Mouse (Mus musculus): Measurements from ENCODE around the gene Maz.
A peak's percentile ranks its signal among the peaks of the same experiment; 100 is the strongest.

Gene Maz

DNA sequence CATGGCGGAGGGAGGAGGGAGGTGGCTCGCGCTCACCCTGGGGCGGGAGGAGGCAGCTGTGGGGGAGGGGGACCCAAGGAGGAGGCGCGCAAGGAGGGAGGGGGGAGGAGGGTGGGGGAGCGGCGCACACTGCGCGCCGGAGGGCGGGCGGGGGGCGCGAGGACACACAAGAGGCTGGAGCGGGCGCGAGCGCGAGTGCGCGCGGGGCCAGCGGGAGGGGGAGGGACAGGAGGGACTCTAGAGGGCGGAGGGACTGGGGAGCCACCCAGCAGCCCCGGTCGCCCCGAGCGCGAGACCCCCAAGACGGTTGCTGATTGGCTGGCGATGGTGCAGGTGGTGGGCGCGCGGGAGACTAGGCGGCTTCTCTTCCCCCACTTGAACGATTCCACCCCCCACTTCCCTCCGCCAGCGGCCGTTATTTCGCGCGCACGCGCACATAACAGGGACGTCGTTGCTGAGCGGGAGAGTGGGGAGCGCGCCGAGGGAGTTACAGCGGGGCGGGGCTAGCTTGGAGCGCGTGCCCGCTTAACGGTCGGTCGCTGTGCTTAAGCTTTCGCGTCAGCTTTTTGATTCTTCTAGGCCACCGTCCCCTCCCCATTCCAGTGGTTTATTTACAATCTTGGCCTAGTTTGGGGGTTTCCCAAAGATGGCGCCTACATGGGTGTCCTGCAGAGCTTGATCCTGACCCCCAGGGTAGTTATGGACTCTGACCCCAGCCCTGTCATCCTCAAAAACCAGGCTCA, at the start of gene Maz:
Gene Maz, minus strand, starts transcription at position 54 of the 743 bp plus-strand sequence.
- peak; percentile 99 to 100 for DNase-seq

DNA sequence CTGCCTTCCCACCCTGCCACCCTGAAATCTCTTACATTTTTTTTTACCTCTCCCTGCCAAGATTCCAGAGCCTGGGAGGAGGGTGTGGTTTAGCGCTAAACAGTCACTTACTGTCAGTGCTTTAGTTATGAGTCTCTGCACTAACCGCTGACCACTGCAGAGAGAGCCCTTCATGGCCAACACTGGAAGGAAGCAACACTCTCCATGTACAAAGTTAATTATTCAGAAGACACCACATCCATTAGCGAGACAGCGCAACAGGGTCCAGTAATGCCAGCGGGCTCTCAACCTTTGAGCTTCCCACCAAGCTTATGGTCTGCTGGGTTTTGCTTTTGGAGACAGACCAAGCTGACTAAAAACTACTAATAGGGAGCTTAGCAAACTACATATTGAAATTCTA, 49.4 kb upstream of the Maz start:
- DNase-seq: no peak

GRCm38 (mm10) chr7:127073221-127073620, 46.4 kb upstream of the Maz start:
- DNase-seq: no peak

- DNase-seq: no peak
Observed at GRCm38 (mm10) chr7:127070871-127071413, 44.1 kb upstream of the Maz start.

- DNase-seq: no peak
Observed at GRCm38 (mm10) chr7:127066317-127066716, 39.5 kb upstream of the Maz start.

DNA sequence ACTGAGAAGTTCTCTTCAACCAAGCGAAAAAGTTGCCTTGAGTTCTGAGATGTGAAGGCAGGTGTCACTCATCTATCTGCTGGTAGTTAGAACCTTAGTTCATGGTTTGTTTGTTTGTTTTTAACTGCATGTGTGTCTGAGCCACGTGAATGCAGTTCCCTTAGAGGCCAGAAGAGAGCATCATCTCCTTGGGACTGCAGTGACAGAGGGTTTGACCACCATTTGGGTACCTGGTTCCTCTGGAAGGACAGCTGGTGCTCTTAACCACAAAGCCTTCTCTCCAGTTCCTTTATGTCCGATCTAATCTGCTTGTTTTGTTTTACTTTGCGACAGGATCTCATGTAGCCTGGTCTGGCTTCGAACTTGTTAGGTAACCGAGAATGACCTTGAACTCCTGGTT, 38.7 kb upstream of the Maz start:
- DNase-seq: no peak

DNA sequence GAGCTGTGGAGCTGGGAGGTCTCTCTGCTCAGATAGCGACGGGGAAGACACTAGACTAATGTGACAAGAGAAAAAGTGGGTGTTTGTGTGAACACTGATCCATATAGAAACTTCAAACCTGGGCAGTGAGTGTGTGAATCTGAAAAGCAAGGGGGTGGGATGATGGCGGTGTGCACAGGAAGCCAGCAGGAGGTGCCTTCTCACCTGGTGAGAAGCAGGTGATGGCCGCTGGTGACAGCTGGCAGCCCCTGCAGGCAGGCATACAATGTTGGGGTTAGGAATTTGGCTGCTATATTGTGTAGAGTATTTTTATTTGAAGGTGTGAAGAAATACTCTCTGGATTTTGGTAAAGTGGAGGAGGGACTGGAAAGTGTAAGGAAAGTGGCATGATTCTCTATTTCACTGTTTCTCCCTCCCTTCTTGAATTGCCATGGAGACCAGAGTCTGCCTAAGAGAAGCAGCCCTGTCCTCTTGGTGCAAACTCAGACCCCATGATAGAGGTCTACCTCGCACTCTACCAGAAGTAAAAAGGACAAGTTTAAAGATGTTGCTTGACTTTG, 28.3 kb upstream of the Maz start:
- peak in 1 of 2 experiments; percentile 42 for DNase-seq

- DNase-seq: peak; percentile 86 to 88
Observed at GRCm38 (mm10) chr7:127041851-127042672, 15.2 kb upstream of the Maz start, which contains the start of gene Kif22. Gene Kif22 (minus strand): TSS chr7:127042471.

- DNase-seq: no peak
Observed at GRCm38 (mm10) chr7:127031244-127031643, 4.4 kb upstream of the Maz start.

- no peak for DNase-seq
Observed at GRCm38 (mm10) chr7:127030172-127030571, 3.3 kb upstream of the Maz start.

DNA sequence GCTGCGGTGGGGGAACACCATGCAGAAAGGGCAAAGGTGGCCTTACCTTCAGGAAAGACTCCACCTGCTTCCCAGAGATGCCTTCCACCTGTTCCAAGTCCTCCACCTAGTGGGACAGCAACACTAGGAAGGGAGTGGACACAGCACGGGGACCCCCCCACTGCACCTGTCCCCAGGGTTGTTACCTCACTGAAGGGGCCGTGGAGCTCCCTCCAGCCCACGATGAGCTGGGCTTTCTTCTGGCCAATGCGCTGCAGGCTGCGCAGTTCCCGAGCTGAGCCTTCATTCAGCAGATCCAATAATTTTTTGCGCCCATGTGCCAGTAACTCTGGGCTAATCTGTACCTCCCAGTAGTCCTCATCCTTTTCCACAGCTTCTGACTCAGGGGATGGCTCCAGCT, 1.0 kb upstream of the Maz start:
- no peak for DNase-seq

- no peak for DNase-seq
Observed at GRCm38 (mm10) chr7:127026616-127026983, 237 bp downstream of the Maz start.

GRCm38 (mm10) chr7:127026161-127026600, 656 bp downstream of the Maz start:
- peak; percentile 76 to 87 for DNase-seq

GRCm38 (mm10) chr7:127025556-127026160, 1.2 kb downstream of the Maz start:
- peak; percentile 65 to 76 for DNase-seq

DNA sequence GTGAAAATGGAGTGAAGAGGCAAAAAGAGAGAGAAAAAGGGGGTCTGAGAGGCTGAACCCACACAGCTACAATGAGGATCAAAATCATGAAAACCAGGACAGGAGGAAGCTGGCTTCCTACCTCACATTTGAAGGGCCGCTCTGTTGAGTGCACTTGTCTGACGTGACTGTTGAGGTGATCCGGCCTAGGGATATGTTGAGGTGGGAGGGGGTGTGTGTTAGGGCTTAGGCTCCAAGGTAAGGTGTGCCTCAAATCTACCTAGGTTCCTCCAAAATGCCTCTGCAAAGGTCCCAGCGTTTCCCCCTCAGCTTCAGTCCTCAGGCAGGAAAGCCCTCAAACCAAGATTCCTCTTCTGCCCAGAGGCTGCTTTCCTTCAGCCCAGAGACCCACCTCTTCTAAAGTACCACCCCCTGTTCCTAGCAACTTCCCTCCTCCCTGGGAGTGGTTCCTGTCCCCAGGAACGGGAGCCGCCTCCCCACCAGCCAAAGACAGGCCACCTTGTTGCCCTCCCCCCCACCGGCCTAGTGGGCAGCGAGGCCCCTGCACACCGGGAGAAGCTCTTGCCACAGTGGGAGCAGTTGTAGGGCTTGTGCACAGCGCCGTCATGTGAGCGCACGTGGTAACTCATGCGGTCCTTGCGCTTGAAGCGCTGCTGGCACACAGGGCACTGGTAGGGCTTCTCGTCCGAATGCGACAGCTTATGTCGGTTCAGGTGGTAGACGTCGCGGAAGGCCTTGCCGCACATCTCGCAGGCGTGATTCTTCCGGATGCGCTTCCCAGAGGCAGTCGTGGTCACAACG, 1.9 kb downstream of the Maz start:
- DNase-seq: peak; percentile 86 to 91

DNA sequence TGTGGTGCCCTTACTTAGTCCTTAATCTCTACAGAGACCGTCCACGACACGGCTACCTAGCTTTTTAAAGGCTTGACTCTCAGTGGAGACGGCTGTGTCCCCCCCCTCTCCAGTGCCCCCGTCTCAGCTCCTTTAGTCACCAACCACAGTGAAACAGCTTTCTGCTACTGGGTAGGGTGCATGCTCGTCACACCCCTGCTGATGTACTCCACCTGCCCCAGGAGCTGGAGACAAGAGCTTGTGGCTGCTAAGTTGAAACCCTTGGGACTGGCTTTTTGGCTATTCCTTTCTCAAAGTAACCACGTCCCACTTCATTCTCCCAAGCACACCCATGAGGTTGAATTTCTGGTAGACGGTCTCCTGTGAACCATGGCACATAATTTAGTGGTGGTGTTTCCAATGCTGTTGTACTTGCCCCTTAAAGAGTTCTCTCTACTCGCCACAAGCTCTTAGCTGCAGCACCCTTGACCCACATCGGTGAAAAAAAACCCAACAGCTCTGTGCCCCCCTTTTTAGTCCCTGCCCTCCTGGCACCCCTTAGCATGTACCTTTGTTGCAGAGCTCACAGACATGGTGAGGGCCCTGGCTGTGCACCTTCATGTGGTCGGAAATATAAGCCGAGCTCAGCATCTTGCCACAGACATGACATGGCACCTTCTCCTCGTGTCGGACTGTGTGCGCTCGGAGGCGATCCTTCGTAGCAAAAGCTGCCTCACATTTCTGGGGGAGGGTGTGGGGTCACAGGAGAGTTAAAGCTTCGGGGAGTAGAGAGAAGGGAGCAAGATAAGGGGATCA, 2.7 kb downstream of the Maz start:
- DNase-seq: peak; percentile 70 to 82

DNA sequence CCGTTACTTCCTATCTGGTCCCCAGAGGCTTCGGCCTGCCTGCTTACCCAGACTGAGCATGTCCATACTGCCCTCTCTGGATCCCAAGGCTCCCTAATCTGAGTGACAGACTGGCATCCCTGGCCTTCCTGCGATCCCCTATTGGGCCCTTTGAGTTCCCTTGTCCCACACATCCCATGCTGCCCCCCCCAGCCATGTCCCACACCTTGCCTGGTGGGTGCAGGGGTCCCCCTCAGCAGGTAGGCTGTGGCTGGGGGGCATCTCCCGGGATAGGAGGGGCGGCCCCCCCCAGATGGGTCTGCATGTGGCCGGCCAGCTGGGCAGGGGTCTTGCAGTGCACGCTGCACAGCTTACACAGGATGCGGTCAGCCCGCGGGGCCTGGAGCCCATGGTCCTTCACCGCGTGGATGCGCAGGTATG, 3.6 kb downstream of the Maz start:
- peak in 1 of 2 experiments; percentile 69 for DNase-seq

DNA sequence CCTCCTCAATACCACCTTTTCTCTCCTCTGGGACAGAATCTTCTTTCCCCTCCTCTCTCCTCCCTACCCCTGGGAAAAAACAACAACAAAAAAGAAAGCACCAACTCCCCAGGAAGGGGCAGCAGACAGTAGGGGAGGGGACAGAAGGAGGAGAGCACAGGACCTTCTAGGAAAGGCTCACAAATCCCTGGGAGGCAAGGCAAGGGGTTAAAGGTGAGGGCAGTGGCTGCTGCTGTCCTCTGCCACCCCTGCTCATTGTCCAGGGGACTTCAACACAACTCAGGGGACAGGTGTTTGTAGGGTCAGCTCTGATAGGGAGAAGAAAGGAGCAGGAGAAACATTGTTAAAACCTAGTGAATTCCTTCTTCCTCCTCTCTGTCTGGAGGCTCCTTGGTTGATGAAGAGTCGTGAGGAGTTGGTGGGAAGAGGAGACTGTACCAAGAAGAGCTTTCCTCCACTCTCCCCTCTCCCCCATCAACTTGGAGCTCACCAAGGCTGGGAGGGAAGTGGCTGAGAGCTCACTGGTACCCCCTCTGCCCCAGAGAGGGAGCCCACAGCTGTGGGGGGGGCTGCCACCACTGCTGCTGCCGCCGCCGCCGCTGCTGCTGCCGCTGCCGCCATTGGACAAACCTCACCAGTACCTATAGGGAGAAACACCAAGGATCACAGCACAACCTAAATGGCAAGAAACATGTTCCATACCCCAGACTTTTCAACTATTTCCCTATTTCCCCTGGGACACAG, 4.1 kb downstream of the Maz start:
- peak; percentile 46 to 66 for DNase-seq

DNA sequence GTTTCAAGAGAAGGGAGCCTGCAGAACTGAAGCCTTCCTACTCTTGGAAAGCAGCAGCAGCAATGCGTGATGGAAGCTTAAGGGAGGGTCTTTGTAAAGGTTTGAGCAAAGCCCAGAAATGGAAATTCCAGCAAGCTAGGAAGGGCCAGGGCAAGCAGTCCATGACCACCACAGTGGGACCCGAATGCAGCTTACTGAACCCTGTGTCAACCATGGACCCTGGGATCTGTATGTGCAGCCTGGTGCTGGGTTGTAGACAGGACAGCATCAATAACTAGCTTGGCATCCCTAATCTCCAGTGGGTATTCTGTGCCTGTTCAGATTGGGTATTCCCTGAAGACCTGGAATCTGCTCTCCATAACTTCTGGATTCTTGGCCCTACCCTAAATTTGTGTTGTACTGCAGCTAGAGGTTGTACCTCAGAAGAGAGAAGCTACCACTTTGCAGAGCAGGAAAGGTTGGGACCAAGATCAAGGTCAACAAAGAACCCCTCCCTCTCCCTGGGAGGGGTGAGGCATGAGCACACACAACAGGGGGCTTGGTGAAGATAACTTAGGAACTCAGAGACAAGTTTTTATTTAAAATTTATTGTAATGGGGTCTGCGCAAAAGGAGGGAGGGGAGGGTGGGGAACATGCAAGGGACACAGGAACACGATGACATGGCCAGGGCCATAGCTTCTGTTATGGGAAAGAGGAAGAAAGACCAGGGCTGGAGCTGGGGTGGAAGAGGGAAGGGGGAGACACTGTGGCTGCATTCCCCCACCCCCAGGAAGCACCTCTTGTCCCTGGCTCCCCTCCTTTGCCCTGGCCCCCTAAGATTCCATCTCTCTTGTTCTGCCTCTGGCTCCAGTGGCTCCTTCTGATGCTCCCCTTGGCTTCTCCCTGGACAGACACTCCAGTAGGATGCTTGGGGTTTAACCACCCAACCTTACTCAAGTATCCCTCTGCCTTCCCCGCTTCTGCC, 5.0 kb downstream of the Maz start:
- DNase-seq: no peak
